Mouse (Mus musculus): ENCODE measurements around the gene Mpzl2. TPM values are rescaled to one million over a fixed set of nuclear protein-coding genes. Genes with fewer than 3 reads are reported as not detected.
A peak's percentile ranks its signal among the peaks of the same experiment; 100 is the strongest.

The Mpzl2 gene
- polyA plus RNA-seq, 1 experiment from 2014 or later: 0.44 TPM

- Histone ChIP-seq H3K27ac (no peak overlapping the region), H3K9me3 (ENCODE audit: control insufficient read depth, low read length) (no peaks in the 10 kb centered on the region), H3K27me3 (ENCODE audit: control insufficient read depth, insufficient read depth, low read length) (no peaks in the 10 kb centered on the region), H3K4me2 (replicated peaks) (no peak overlapping the region), H3K36me3 (replicated peaks; ENCODE audit: control insufficient read depth, insufficient read depth) (no peaks in the 10 kb centered on the region), H3K9ac (no peak overlapping the region), H3K4me1 (replicated peaks; ENCODE audit: control insufficient read depth, insufficient read depth, low read length) (no peaks in the 10 kb centered on the region), H3K4me3 (replicated peaks; ENCODE audit: low read length) (no peak overlapping the region)
- DNase-seq (ENCODE audit: low spot score): no peak
- ATAC-seq (ENCODE audit: low FRiP score): no peak
- WGBS: 77% methylated on average over 12 of the region's 12 CpGs
Observed at GRCm38 (mm10) chr9:45007404-45007803, 32.2 kb upstream of the Mpzl2 start.

GRCm38 (mm10) chr9:45008342-45008741 is 31.3 kb upstream of the Mpzl2 start:
- DNase-seq (ENCODE audit: low spot score): no peak
- ATAC-seq (ENCODE audit: low FRiP score): no peak
- Histone ChIP-seq H3K9me3 (ENCODE audit: control insufficient read depth, low read length) (no peaks in the 10 kb centered on the region), H3K27me3 (ENCODE audit: control insufficient read depth, insufficient read depth, low read length) (no peaks in the 10 kb centered on the region), H3K4me1 (replicated peaks; ENCODE audit: control insufficient read depth, insufficient read depth, low read length) (no peaks in the 10 kb centered on the region), H3K9ac (no peak overlapping the region), H3K4me2 (replicated peaks) (no peak overlapping the region), H3K27ac (no peak overlapping the region), H3K4me3 (replicated peaks; ENCODE audit: low read length) (no peak overlapping the region), H3K36me3 (replicated peaks; ENCODE audit: control insufficient read depth, insufficient read depth) (no peaks in the 10 kb centered on the region)
- WGBS: 67% methylated on average over 4 of the region's 4 CpGs

GRCm38 (mm10) chr9:45009180-45010078 is 30.2 kb upstream of the Mpzl2 start, which contains the start of gene Cd3e:
TSS of gene Cd3e (minus strand) at chr9:45009627.
- Histone ChIP-seq H3K9me3 (ENCODE audit: control insufficient read depth, low read length) (no peaks in the 10 kb centered on the region), H3K27me3 (ENCODE audit: control insufficient read depth, insufficient read depth, low read length) (no peaks in the 10 kb centered on the region), H3K9ac (no peak within 1 kb of the TSS), H3K4me3 (replicated peaks; ENCODE audit: low read length) (no peak within 1 kb of the TSS), H3K27ac (no peak within 1 kb of the TSS), H3K36me3 (replicated peaks; ENCODE audit: control insufficient read depth, insufficient read depth) (no peaks in the 10 kb centered on the region), H3K4me1 (replicated peaks; ENCODE audit: control insufficient read depth, insufficient read depth, low read length) (no peaks in the 10 kb centered on the region), H3K4me2 (replicated peaks) (no peak within 1 kb of the TSS)
- WGBS: 82% methylated on average over 19 of the region's 19 CpGs
- ATAC-seq (ENCODE audit: low FRiP score) (no peak), DNase-seq (ENCODE audit: low spot score) (no peak)

GRCm38 (mm10) chr9:45010461-45010860 is 29.1 kb upstream of the Mpzl2 start:
- Histone ChIP-seq H3K4me3 (replicated peaks; ENCODE audit: low read length) (no peak overlapping the region), H3K9me3 (ENCODE audit: control insufficient read depth, low read length) (no peaks in the 10 kb centered on the region), H3K4me1 (replicated peaks; ENCODE audit: control insufficient read depth, insufficient read depth, low read length) (no peaks in the 10 kb centered on the region), H3K9ac (no peak overlapping the region), H3K4me2 (replicated peaks) (no peak overlapping the region), H3K36me3 (replicated peaks; ENCODE audit: control insufficient read depth, insufficient read depth) (no peaks in the 10 kb centered on the region), H3K27ac (no peak overlapping the region), H3K27me3 (ENCODE audit: control insufficient read depth, insufficient read depth, low read length) (no peaks in the 10 kb centered on the region)
- DNase-seq (ENCODE audit: low spot score) (peak; percentile 34), ATAC-seq (ENCODE audit: low FRiP score) (no peak)
- WGBS: 82% methylated on average over 4 of the region's 4 CpGs

- DNase-seq (ENCODE audit: low spot score) (no peak), ATAC-seq (ENCODE audit: low FRiP score) (no peak)
- no peak overlapping the region for H3K4me2 ChIP-seq (replicated peaks)
- no peak overlapping the region for H3K9ac ChIP-seq
- no peaks in the 10 kb centered on the region for H3K9me3 ChIP-seq (ENCODE audit: control insufficient read depth, low read length)
- H3K4me3 ChIP-seq (replicated peaks; ENCODE audit: low read length): no peak overlapping the region
- H3K27ac ChIP-seq: no peak overlapping the region
- H3K36me3 ChIP-seq (replicated peaks; ENCODE audit: control insufficient read depth, insufficient read depth): no peaks in the 10 kb centered on the region
- 48% methylated on average over 6 of the region's 6 CpGs for WGBS
- no peaks in the 10 kb centered on the region for H3K4me1 ChIP-seq (replicated peaks; ENCODE audit: control insufficient read depth, insufficient read depth, low read length)
- H3K27me3 ChIP-seq (ENCODE audit: control insufficient read depth, insufficient read depth, low read length): no peaks in the 10 kb centered on the region
Observed at GRCm38 (mm10) chr9:45011291-45011690, 28.3 kb upstream of the Mpzl2 start.

GRCm38 (mm10) chr9:45014879-45015278 is 24.7 kb upstream of the Mpzl2 start:
- no peaks in the 10 kb centered on the region for H3K36me3 ChIP-seq (replicated peaks; ENCODE audit: control insufficient read depth, insufficient read depth)
- no peaks in the 10 kb centered on the region for H3K4me1 ChIP-seq (replicated peaks; ENCODE audit: control insufficient read depth, insufficient read depth, low read length)
- 45% methylated on average over 2 of the region's 2 CpGs for WGBS
- H3K9me3 ChIP-seq (ENCODE audit: control insufficient read depth, low read length): no peaks in the 10 kb centered on the region
- H3K27ac ChIP-seq: no peak overlapping the region
- no peak overlapping the region for H3K4me3 ChIP-seq (replicated peaks; ENCODE audit: low read length)
- no peak for ATAC-seq (ENCODE audit: low FRiP score)
- H3K27me3 ChIP-seq (ENCODE audit: control insufficient read depth, insufficient read depth, low read length): no peaks in the 10 kb centered on the region
- no peak overlapping the region for H3K9ac ChIP-seq
- DNase-seq (ENCODE audit: low spot score): no peak
- H3K4me2 ChIP-seq (replicated peaks): no peak overlapping the region

- no peak overlapping the region for H3K27ac ChIP-seq
- WGBS: 73% methylated on average over 3 of the region's 3 CpGs
Observed at GRCm38 (mm10) chr9:45015841-45016240, 23.8 kb upstream of the Mpzl2 start.

GRCm38 (mm10) chr9:45018031-45018430 is 21.6 kb upstream of the Mpzl2 start:
- no peaks in the 10 kb centered on the region for H3K27me3 ChIP-seq (ENCODE audit: control insufficient read depth, insufficient read depth, low read length)
- H3K9me3 ChIP-seq (ENCODE audit: control insufficient read depth, low read length): no peaks in the 10 kb centered on the region
- no peaks in the 10 kb centered on the region for H3K4me1 ChIP-seq (replicated peaks; ENCODE audit: control insufficient read depth, insufficient read depth, low read length)
- 78% methylated on average over 11 of the region's 11 CpGs for WGBS
- H3K36me3 ChIP-seq (replicated peaks; ENCODE audit: control insufficient read depth, insufficient read depth): no peaks in the 10 kb centered on the region
- DNase-seq (ENCODE audit: low spot score): no peak
- no peak overlapping the region for H3K4me2 ChIP-seq (replicated peaks)
- no peak for ATAC-seq (ENCODE audit: low FRiP score)
- no peak overlapping the region for H3K27ac ChIP-seq
- no peak overlapping the region for H3K9ac ChIP-seq
- H3K4me3 ChIP-seq (replicated peaks; ENCODE audit: low read length): no peak overlapping the region

More at GRCm38 (mm10) chr9:45015841-45016240, 23.8 kb upstream of the Mpzl2 start:
- Histone ChIP-seq H3K9me3 (ENCODE audit: control insufficient read depth, low read length) (no peaks in the 10 kb centered on the region), H3K4me1 (replicated peaks; ENCODE audit: control insufficient read depth, insufficient read depth, low read length) (no peaks in the 10 kb centered on the region), H3K4me3 (replicated peaks; ENCODE audit: low read length) (no peak overlapping the region), H3K27me3 (ENCODE audit: control insufficient read depth, insufficient read depth, low read length) (no peaks in the 10 kb centered on the region), H3K9ac (no peak overlapping the region), H3K36me3 (replicated peaks; ENCODE audit: control insufficient read depth, insufficient read depth) (no peaks in the 10 kb centered on the region), H3K4me2 (replicated peaks) (no peak overlapping the region)
- DNase-seq (ENCODE audit: low spot score): no peak
- ATAC-seq (ENCODE audit: low FRiP score): no peak

GRCm38 (mm10) chr9:45022800-45023199 is 16.8 kb upstream of the Mpzl2 start:
- 17% methylated on average over 3 of the region's 3 CpGs for WGBS
- no peaks in the 10 kb centered on the region for H3K9me3 ChIP-seq (ENCODE audit: control insufficient read depth, low read length)
- no peak for ATAC-seq (ENCODE audit: low FRiP score)

More at GRCm38 (mm10) chr9:45022800-45023199, 16.8 kb upstream of the Mpzl2 start:
- Histone ChIP-seq H3K27me3 (ENCODE audit: control insufficient read depth, insufficient read depth, low read length) (peaks cover 2% of the 10 kb centered on the region; the same call in 1 of the 2 replicates), H3K4me1 (replicated peaks; ENCODE audit: control insufficient read depth, insufficient read depth, low read length) (no peaks in the 10 kb centered on the region), H3K4me3 (replicated peaks; ENCODE audit: low read length) (no peak overlapping the region), H3K27ac (no peak overlapping the region), H3K36me3 (replicated peaks; ENCODE audit: control insufficient read depth, insufficient read depth) (no peaks in the 10 kb centered on the region), H3K4me2 (replicated peaks) (no peak overlapping the region), H3K9ac (no peak overlapping the region)
- DNase-seq (ENCODE audit: low spot score): peak; percentile 86
